Mouse (Mus musculus): ENCODE measurements around the gene Hspb6. TPM values are rescaled to one million over a fixed set of nuclear protein-coding genes. Genes with fewer than 3 reads are reported as not detected.

Gene Hspb6
- polyA plus RNA-seq, 1 experiment: 23.8 TPM

DNA sequence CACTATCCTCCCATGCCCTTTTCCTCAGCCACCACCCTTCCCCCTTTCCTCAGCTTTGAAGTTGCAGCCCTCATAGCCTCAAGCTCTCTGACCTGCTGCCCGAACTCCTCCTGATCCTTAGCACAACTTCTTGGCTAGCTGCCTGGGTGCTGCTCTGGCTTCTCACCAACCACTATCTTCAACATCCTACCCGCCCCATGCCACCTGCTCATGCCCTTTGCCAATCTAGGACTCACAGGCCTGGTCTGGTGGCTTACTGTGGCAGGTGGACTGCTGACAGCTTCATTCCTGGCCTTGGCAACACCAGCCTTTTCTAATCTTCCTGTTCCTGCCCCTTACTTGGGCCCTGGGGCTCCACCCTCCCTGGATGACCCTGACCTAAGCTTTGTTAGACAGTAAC is 21.0 kb downstream of the Hspb6 start:
- no peak for TF ChIP-seq CTCF (IDR thresholded peaks at IDR 0.05; ENCODE audit: borderline replicate concordance, insufficient read depth, low read depth, low read length)
- H3K4me3 ChIP-seq (replicated peaks; ENCODE audit: insufficient read depth, low read depth, low read length): no peak overlapping the region
- H3K4me1 ChIP-seq (ENCODE audit: control insufficient read depth, insufficient read depth, low read length): peaks cover 18% of the 10 kb centered on the region
- H3K27me3 ChIP-seq (ENCODE audit: control insufficient read depth, insufficient read depth, low read length): no peaks in the 10 kb centered on the region
- H3K27ac ChIP-seq (ENCODE audit: insufficient read depth, low read length): no peak overlapping the region
- WGBS: 8% methylated on average over 2 of the region's 2 CpGs
- peak; percentile 83 to 88 for DNase-seq

DNA sequence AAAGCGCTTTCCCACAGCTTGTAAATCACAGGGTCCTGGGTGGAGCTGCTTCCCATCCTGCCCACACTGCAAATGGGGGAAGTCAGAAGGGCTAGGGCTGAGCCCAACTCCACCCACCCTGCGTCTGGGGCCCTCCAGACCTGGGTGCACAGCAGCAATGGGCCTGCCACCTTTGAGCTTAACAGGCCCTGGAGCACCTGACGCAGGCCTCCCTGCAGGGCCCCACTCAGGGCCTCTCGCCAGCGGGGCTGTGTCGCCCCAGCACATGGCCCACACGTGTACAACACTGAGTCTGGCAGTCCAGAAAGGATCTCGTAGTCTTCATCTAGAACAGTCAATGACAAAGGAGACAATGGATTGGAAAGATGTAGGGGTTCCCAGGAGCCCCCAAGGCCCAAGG is 28.0 kb downstream of the Hspb6 start:
- no peaks in the 10 kb centered on the region for H3K27me3 ChIP-seq (ENCODE audit: control insufficient read depth, insufficient read depth, low read length)
- no peaks in the 10 kb centered on the region for H3K4me1 ChIP-seq (ENCODE audit: control insufficient read depth, insufficient read depth, low read length)
- H3K4me3 ChIP-seq (replicated peaks; ENCODE audit: insufficient read depth, low read depth, low read length): no peak overlapping the region
- no peak overlapping the region for H3K27ac ChIP-seq (ENCODE audit: insufficient read depth, low read length)
- no peak for DNase-seq
- TF ChIP-seq CTCF (IDR thresholded peaks at IDR 0.05; ENCODE audit: borderline replicate concordance, insufficient read depth, low read depth, low read length): no peak
- no peak for TF ChIP-seq POLR2A (IDR thresholded peaks at IDR 0.05; ENCODE audit: borderline replicate concordance, insufficient read depth, low read length)
- WGBS: 84% methylated on average over 8 of the region's 8 CpGs

DNA sequence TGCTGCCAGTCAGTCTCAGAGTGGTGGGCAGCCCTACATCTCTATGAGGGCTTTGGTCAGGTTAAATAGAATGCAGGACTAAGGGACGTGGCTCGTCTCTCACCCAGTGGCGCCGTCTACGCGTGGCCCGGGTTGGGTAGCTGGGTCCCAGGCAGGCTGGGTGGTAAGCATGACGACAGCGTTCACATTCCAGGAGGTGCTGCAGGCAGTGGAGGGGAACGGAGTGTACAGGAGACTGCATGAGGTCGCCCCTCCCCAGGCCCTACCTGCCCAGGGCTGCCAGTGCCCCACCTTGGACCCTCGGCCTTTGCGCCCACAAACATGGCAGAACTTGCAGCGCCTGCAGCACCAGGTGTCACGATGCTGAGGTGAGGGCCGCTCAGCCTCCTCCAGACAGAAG is 29.6 kb downstream of the Hspb6 start:
- Histone ChIP-seq H3K4me3 (replicated peaks; ENCODE audit: insufficient read depth, low read depth, low read length) (no peak overlapping the region), H3K27me3 (ENCODE audit: control insufficient read depth, insufficient read depth, low read length) (no peaks in the 10 kb centered on the region), H3K27ac (ENCODE audit: insufficient read depth, low read length) (no peak overlapping the region), H3K4me1 (ENCODE audit: control insufficient read depth, insufficient read depth, low read length) (0 out of 2 replicates have a peak, but pooled peaks cover under 1% of the 10 kb centered on the region)
- TF ChIP-seq POLR2A (IDR thresholded peaks at IDR 0.05; ENCODE audit: borderline replicate concordance, insufficient read depth, low read length): no peak
- TF ChIP-seq CTCF (IDR thresholded peaks at IDR 0.05; ENCODE audit: borderline replicate concordance, insufficient read depth, low read depth, low read length): no peak
- 91% methylated on average over 16 of the region's 16 CpGs for WGBS
- peak in 1 of 2 experiments; percentile 19 for DNase-seq

DNA sequence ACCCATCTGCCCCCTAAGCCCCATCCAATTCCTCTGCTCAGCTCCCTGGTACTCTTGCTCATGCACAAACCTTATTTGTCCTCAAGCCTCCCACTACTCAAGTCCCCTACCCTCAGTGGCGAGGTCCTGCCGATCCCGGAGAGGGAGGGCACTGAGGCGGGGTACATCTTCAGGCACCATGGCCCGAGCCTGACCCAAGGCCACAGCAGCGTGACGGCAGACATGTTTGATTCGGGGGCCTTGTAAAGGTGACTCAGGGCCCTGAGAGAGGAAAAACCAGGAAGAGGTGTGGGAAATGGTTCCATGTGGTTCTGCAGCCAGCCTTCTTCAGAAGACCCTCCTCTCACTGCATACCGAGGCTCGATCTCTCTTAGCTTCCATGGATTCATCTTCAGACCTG is 32.4 kb downstream of the Hspb6 start:
- 93% methylated on average over 10 of the region's 10 CpGs for WGBS
- no peak overlapping the region for H3K27ac ChIP-seq (ENCODE audit: insufficient read depth, low read length)
- DNase-seq: no peak
- TF ChIP-seq CTCF (IDR thresholded peaks at IDR 0.05; ENCODE audit: borderline replicate concordance, insufficient read depth, low read depth, low read length) (no peak), POLR2A (IDR thresholded peaks at IDR 0.05; ENCODE audit: borderline replicate concordance, insufficient read depth, low read length) (no peak)
- H3K4me1 ChIP-seq (ENCODE audit: control insufficient read depth, insufficient read depth, low read length): peaks cover 7% of the 10 kb centered on the region; the same call in 1 of the 2 replicates
- H3K27me3 ChIP-seq (ENCODE audit: control insufficient read depth, insufficient read depth, low read length): no peaks in the 10 kb centered on the region
- no peak overlapping the region for H3K4me3 ChIP-seq (replicated peaks; ENCODE audit: insufficient read depth, low read depth, low read length)

DNA sequence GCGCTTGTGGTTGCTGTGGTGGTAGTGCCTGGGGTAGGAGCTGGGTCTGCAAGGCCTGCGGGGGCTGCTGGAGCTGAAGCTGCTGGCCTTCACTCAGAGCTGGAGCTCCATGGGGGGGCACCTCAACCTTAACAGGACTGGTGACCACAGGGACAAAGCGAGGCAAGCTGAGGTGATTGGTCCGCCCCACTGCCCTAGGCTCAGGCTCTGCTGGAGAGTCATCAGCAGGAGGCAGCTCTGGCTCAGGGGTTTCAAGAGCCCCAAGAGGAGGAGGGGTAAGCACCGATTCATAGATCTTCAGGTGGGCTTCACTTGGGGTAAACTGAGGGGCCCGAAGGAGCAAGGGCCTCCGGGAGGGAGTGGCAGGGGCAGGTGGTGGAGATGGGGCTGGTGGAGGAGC is 33.2 kb downstream of the Hspb6 start:
- 95% methylated on average over 7 of the region's 7 CpGs for WGBS
- H3K4me3 ChIP-seq (replicated peaks; ENCODE audit: insufficient read depth, low read depth, low read length): no peak overlapping the region
- TF ChIP-seq POLR2A (IDR thresholded peaks at IDR 0.05; ENCODE audit: borderline replicate concordance, insufficient read depth, low read length): no peak
- TF ChIP-seq CTCF (IDR thresholded peaks at IDR 0.05; ENCODE audit: borderline replicate concordance, insufficient read depth, low read depth, low read length): no peak
- no peak overlapping the region for H3K27ac ChIP-seq (ENCODE audit: insufficient read depth, low read length)
- H3K4me1 ChIP-seq (ENCODE audit: control insufficient read depth, insufficient read depth, low read length): peaks cover 7% of the 10 kb centered on the region; the same call in 1 of the 2 replicates
- no peak for DNase-seq
- H3K27me3 ChIP-seq (ENCODE audit: control insufficient read depth, insufficient read depth, low read length): no peaks in the 10 kb centered on the region

DNA sequence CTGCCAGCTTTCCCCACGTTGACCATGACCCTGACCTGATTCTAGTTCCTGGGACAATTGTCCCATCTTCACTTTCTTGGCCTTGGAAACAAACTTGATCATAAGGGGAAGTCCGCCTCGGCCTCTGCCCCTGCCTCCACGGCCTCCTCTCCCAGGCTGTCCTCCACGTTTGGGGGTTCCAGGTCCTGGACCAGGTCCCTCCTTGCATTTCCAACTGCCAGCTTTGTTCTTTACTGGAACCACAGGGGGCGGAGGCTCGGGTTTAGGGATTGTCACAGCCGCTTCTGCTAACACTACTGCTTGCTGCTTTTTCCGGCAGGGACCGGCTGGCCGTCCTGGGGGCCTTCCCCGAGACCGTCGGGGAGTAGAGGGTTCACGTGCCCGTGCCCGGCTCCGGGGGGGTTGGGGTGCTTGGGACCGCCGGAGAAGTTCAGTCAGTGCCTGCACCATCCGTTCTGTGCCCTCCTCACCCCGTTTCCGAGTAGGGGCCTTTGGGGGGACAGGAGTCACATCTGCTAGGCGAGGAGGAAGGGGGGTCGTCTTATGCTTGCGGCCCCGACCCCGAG is 34.6 kb downstream of the Hspb6 start:
- whole genome bisulfite sequencing: 60% methylated on average over 28 of the region's 28 CpGs
- H3K4me3 ChIP-seq (replicated peaks; ENCODE audit: insufficient read depth, low read depth, low read length): no peak overlapping the region
- TF ChIP-seq CTCF (IDR thresholded peaks at IDR 0.05; ENCODE audit: borderline replicate concordance, insufficient read depth, low read depth, low read length): no peak
- TF ChIP-seq POLR2A (IDR thresholded peaks at IDR 0.05; ENCODE audit: borderline replicate concordance, insufficient read depth, low read length): no peak

DNA sequence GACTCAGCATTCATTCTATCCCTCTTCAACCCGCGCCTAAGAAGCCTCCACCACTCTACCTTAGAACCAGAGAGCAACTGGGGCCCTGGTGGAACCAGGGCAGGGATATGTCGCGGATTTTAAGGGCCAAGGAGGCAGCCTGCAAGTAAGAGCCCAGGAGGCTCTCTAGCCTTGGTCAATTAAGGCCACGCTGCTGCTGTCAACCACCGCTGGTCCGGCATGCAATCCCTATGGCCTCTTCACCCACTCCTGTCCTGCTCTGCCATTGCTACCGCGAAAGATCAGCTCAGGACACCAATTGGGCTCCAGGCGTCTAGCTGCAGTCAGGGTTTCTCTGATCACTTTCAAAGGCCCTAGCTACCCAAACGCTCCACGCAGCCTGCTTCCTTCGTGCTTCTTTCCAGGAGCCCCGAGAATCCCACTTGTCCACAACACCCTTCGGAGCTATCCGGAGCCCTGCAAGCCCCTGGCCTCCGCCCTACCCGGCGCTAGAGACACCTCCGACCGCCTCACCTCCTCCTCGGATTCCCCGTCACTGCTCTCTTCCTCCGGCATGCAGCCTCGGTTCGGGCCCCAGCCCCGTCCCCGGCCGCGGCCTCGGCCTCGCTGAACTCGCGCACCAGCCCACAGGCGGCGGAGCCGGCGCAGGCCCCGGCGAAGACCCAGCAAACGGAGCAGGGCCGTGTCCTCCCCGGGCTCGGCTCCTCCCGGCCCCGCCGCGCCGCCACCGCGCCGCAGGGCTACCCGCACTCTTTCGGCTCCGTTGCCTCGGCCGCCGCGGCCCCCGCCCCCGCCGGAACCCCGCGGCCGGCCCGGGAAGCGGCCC is 36.1 kb downstream of the Hspb6 start:
- Histone ChIP-seq H3K4me3 (replicated peaks; ENCODE audit: insufficient read depth, low read depth, low read length) (peak overlapping the region; percentile 62), H3K27ac (ENCODE audit: insufficient read depth, low read length) (peak overlapping the region; percentile 83), H3K27me3 (ENCODE audit: control insufficient read depth, insufficient read depth, low read length) (no peaks in the 10 kb centered on the region), H3K4me1 (ENCODE audit: control insufficient read depth, insufficient read depth, low read length) (peaks cover 7% of the 10 kb centered on the region; the same call in 1 of the 2 replicates)
- WGBS: under 1% methylated on average over 67 of the region's 67 CpGs
- TF ChIP-seq CTCF (IDR thresholded peaks at IDR 0.05; ENCODE audit: borderline replicate concordance, insufficient read depth, low read depth, low read length): no peak
- no peak for TF ChIP-seq POLR2A (IDR thresholded peaks at IDR 0.05; ENCODE audit: borderline replicate concordance, insufficient read depth, low read length)
- DNase-seq: peak in 1 of 2 experiments; percentile 80

More for the DNA sequence above, 34.6 kb downstream of the Hspb6 start:
- no peak for DNase-seq
- Histone ChIP-seq H3K4me1 (ENCODE audit: control insufficient read depth, insufficient read depth, low read length) (peaks cover 7% of the 10 kb centered on the region; the same call in 1 of the 2 replicates), H3K27ac (ENCODE audit: insufficient read depth, low read length) (no peak overlapping the region), H3K27me3 (ENCODE audit: control insufficient read depth, insufficient read depth, low read length) (no peaks in the 10 kb centered on the region)

Measured in cerebellum, adult 2 months (tissue).